Mouse (Mus musculus) embryo, embryonic 10.5 days (tissue): ENCODE results near the gene Mylk2.

Experiments used
- DNase-seq: peaks from one replicate; pipeline ENCODE4 v3.0.0-alpha.2; 2015; ENCODE audit warnings: low spot score

Gene Mylk2

DNA sequence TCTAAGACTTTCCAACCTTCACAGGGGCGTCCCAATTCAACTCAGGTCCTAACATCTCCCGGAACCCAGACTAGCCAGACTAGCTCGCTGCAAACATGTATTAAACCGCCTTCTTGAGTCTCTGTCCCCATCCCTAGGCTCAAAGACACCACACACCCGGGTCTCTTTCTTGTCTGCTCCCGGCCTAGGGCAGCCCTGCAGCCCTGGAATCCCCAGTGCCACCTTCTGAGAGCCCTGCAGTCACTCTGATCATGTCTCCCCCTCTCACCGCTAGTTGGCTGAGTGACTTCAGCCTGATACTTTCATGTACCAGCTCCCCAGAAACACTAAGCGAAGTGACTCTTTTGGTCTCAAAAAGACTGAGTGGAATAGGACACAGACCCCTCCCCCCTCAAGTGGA lies 32.4 kb downstream of the Mylk2 start:
- DNase-seq = no peak

DNA sequence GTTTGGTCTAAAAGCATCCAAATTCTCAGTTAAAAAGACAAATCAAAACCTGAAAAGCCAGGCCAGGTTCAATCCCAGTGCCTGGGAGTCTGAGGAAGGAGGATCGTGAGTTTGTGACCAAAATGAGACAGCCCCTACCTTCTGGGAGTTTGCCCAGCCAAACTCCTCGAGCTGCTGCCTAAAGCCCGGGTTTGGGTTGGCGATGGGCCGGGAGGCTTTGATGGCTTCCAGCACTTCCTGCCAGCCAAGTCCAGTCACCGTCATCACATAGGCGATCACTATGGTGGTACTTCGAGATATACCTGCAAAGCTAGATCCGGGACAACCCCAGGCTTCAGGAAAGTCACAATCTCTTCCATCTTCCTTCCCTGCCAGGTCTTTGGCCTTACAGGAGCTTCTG lies 32.9 kb downstream of the Mylk2 start:
- no peak for DNase-seq

DNA sequence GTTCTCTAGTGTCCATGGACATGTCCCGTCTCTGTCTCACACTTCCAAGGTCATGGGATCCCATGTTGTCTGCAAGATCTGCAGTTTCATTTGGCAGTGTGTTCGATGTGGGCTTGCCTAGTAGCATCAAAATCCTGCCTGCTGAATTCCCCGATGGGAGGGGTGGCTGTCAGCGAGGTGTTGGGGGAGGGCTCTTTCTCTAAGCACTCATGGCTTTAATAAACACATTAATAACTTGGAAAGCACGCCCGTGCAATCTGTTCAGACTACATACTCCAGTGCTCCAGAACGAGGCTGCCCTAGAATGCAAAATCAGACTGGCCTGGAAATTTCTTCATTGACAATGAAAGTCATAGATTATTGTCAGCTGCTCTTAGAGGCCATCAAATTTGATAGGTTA lies 35.9 kb downstream of the Mylk2 start:
- DNase-seq = no peak

DNA sequence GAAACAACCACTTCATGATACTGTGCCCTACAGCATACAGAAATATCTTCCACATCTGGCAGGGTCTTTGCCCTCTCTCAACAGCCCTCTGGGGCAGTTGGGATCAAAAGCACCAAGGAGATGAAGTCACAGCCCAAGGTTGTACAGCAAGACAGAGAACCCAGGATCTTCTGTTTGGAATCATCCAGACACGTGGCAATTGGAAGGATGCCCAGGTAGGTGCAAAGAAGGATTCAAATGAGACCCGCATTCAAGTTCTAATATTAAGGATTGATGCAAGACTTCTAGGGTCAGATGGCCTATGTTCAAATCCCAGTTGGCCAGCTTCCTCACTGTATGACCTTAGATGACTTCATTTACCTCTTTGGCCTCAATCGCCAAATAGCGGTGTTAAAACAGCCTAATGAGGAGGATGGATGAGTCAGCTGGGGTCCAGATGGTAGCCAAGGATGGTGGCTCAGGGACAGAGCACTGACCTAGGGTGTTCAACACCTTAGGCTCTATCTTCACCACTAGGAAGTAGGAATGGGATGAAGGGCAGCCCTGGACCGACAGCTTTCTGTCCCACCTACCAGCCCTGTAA lies 37.4 kb downstream of the Mylk2 start:
- no peak for DNase-seq

- no peak for DNase-seq
Measured at GRCm38 (mm10) chr2:152950358-152951064, 39.4 kb downstream of the Mylk2 start.

DNA sequence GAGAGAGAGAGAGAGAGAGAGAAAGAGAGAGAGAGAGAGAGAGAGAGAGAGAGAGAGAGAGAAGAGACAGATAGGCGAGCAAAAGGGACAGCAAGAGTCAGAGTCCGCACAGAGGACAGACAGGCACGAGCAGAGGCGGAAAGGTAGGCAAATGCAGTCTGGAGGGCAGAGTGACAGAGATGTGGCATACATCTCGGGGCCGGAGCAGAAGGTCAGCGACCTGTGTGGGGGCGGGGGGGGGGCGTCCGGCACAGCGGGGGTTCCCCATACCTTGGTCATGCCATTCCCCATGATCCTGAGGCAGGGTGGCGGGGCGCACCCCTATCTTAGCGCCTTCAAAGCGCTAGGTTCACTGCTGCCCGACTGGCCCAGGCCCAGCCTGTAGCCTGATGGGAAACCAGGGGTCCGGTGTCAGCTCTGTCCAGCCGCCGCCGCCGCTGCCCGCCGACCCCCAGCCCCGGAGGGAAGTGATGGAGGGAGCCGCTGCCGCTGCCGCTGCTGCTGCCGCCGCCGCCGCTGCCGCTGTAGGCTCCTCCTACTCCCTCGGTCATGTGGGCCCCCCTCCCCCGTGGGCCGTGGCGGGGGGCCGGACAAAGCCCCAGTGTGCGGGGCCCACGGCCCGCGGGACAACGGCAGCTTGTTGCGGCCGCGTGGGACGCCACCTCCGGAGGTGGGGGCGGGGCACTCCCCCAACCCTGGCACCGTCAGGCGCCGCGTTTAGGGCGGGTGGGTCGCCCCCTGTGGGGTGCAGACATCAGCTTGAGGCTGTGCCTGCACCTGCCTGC lies 40.1 kb downstream of the Mylk2 start, which contains the start of gene Dusp15:
Dusp15 (minus strand) TSS at position 634 of the 785 bp plus-strand sequence.
- DNase-seq = peak; percentile 59

DNA sequence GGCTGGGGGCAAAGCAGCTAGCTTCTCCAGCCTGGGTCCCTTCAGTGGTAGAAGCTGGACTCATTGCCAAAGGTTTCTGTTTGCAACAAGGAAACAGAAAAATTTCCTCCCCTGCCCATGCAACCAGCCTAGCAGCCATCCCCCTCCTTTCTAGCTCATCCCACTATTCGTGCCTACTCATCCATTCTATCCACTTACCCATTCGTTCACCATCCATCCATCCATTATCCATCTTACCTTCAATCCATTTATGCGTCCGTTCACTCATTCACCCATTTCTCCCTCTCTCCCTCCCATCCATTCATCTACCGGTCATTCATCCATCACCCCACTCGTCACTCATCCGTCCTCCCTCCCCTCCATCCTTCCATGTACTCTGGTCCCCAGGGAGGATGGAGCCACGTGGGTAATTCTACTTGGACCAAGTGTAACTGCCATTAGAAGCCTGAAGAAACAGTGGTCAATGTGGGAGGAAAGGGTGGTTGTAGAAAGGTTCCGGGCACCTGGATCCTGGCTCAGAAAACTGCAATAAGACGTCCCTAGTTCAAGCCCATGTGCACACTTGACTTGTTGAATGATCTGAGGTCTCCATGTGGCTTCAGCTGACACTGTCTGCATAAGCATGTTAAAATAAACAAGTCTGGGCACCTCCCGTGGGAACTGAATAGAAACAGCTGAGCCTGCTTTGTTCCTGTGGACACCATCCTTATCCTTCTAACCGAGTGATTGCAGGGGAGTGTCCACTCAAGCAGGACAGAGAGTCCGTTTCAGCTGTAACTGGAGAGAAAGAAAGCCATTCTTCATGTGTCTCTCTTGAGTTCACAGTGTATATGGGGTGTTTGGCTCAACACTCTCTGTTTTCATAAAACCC lies 40.9 kb downstream of the Mylk2 start:
- peak; percentile 58 for DNase-seq

GRCm38 (mm10) chr2:152958116-152958515 lies 47.0 kb downstream of the Mylk2 start:
- no peak for DNase-seq

DNA sequence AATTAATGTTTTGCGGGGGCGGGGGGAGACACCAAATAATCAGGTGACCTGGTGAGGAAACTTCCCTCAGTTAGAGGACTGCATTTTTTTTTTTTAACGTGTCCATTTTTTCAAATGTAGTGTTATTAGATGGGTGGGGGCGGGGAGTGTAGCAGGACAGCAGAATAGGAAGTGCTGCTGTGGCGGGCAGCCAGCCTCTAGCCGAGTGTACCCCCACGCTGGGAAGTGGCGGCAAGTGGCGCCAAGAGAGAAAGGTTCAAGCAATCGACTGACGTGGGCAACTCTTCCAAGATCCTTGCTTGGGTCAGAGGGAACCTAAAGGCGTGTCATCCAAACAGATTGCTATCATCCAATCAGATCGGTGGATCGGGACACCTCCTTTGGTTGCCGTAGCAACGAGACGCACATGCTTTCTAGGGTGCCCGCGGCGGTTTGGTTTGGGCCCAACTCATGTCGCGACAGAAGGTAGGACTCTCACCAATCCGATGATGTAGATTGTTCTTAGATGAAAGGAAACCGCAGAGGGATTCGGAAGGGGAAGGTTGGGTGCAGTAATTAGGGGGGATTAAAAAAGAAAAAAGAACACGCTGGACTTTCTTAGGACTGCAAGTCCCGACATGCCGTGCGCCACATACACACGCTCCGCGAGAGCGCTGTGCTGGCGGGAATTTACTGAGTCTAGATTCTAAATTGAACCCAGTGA lies 51.1 kb downstream of the Mylk2 start, which contains the start of gene Ttll9:
Ttll9 (plus strand) TSS at position 395 of the 703 bp plus-strand sequence.
- DNase-seq = peak; percentile 95

DNA sequence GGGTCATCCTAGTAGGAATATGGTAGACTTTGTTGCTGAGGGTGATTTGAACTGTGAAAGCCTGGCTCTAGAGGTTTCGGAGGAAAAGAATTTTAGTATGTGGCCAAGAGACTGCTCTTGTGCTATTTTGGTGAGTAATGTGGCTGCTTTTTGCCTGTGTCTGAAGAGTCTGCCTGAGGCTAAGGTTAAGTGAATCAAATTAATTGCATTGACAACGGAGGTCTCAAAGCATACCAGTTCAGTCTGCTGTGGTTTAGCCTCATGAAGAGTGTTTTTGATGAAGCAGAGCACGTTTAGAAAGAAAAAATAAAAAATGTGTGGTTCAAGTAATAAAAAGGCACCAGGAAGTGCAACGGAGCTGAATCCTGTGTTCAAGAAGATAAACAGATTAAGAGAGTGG lies 54.4 kb downstream of the Mylk2 start:
- DNase-seq = no peak
